Mouse (Mus musculus) common myeloid progenitor, adult 5-6 weeks (primary cell): ENCODE data around the gene Lsamp. TPM values are rescaled to one million over a fixed set of nuclear protein-coding genes. Genes with fewer than 3 reads are reported as not detected.

Experiments
- ATAC-seq: replicated peaks from 2 replicates; pipeline ENCODE4 v1.8.0; 2016; ENCODE audit warnings: low read depth, mild to moderate bottlenecking, moderate TSS enrichment, inconsistent platforms; ENCODE audit not compliant: poor library complexity, severe bottlenecking
- total RNA-seq: library from RNA; stranded (forward); fragments of 200-1000, 187-1606 nt; gene quantifications from 2 replicates; pipeline ENCODE4 v1.2.3, GENCODE M21; 2017

Gene Lsamp
- total RNA-seq, 1 experiment from 2014 or later, result not detected

DNA sequence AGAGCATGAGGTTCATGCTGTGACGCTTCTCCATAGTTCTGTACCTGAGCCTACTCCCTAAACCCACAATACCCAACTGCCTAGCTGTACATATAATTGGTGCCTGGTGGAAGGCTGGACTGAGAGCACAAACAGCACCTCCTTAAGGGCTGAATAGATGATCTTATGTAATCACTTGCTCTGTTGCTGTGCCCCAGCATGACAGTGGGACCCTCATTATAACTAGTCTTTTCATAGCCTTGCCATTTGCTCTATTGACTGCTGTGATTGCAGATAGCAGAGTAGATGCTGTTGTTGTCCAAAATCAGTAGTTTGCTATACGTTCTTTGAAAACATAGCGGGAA is 1843.4 kb downstream of the Lsamp start:
- ATAC-seq, result no peak

GRCm38 (mm10) chr16:41834637-41835036 is 1850.5 kb downstream of the Lsamp start:
- no peak for ATAC-seq

DNA sequence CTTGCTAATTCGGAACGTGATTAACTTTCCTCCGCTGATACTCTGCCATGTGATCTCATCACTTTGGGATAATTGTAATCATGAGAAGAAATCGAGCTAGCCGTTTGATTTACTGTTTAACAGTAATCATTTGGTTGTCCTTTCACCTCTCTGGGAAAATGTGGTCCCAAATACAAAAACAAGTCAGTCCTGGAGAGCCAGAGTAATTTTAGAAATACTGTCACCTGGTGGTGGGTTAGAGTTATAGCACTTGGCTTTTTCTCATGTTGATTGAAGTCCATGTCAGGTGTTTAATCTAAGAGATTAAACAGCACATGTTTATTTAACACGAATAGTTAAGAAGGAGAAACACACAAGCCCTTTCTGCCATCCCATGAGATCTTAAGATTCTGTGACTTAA is 1851.6 kb downstream of the Lsamp start:
- ATAC-seq, result no peak

GRCm38 (mm10) chr16:41839751-41840404 is 1855.7 kb downstream of the Lsamp start:
- ATAC-seq, result no peak

DNA sequence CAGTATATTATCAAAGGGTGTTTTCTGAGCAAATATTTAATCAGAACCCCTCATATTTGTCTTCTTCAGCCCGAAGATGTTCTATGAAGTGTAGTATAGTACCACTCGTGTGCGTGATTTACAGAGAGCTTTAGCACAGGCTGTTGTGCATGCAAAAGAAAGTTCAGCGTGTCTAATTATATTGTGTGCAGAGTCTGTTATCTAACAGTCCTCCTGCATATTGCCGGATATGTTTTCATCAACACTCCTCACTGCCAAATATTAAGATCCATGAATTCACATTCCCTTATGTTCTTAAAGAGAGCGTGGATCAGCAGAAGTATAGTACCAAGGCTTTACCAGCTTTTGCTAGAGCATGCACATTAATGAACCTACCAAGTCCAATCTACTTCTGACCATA is 1862.7 kb downstream of the Lsamp start:
- ATAC-seq, result no peak

DNA sequence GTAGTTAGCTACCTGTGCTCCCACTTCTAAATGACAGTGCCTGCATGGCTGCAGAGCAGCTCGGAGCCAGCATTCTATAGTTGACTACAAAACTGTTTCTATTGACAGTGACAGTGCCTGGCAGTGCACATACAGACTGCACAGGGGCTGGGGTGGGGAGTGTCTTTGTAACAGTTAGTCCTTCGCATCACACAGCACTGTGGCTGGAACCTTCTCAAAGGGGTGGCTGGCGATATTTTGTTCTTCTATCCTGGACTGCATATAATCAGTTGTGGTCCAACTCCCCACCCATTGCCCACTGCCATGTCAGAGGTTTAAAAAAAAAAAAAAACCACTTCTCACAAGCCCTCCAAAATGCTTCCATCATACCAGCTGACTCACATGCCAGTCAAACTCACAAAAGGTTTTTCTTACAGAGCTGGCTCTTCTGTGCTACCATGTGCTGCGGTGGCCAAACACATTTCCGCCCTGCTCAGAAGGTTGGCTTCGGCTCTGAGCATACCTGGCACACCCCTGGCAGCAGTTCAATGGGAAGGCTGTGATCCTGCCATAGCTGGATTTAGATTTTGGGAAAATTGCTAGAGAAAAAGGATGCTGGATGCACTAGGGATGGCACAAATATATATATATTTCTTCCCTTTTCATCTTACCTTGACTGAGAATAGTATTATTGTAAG is 1887.9 kb downstream of the Lsamp start:
- ATAC-seq, result no peak

- ATAC-seq, result no peak
These were observed 1904.5 kb downstream of the Lsamp start for GRCm38 (mm10) chr16:41888546-41889165.

- no peak for ATAC-seq
These were observed 1916.6 kb downstream of the Lsamp start for GRCm38 (mm10) chr16:41900783-41901182.

DNA sequence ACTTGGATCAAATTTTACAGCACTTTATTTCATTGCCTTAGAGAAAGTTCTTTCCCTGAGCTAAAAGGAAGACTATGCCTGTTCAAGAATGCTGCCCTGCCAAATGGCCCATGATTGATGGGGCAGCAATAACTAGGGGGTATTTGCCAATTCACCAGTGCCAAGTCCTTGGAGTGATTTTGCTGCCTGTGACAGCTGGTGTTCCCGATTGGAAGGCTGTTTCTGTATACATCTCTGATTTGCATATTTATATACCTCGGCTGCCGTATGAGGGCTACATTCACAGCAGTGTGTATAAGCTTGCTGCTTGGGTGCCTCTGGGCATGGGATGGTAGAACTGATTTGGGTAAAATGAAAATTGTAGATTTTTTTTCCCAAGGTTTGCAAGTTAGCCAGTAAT is 1919.5 kb downstream of the Lsamp start:
- no peak for ATAC-seq

GRCm38 (mm10) chr16:41912584-41913193 is 1928.5 kb downstream of the Lsamp start:
- ATAC-seq, result no peak

DNA sequence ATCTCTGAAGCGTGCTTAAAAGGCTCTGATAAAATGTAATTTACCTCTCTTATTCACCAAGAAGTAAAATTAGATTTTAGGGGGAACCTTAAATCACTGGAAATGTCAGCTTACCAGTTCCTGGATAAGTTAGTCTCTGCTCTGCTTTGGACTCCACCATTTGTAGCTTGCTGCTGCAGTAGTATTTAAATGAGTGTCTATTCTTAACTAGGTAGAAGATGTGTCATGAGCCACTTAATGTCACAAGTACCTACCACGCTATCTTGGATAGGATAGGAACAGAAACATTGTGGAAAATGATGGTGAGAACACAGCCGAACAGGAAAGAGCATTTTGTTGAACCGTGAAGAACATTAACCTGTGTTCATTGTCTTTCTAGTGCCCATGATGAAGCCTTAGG is 1929.2 kb downstream of the Lsamp start:
- ATAC-seq, result no peak

- ATAC-seq, result no peak
These were observed 1932.2 kb downstream of the Lsamp start for GRCm38 (mm10) chr16:41916342-41916741.

- no peak for ATAC-seq
These were observed 1933.1 kb downstream of the Lsamp start for GRCm38 (mm10) chr16:41917057-41917821.

DNA sequence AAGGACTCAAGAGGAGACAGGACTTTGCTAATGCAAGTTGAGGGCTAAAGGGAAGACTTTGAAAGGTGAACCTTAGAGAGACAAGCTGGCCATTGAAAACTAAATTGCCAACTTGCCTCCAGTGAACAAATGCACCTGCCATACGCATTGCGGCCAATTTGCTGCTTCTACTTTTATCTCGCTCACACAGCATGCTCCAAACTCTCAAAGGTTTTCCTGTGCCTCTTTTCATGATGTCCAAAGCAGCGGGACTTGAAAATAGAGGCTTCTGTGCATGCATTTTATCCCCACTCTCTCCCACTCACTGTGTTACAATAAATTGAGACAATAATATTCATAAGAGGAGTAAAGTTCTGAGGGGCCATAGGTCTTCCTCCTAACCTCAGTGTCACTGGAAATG is 1945.4 kb downstream of the Lsamp start:
- no peak for ATAC-seq

GRCm38 (mm10) chr16:41935701-41936100 is 1951.5 kb downstream of the Lsamp start:
- no peak for ATAC-seq

- no peak for ATAC-seq
These were observed 1952.9 kb downstream of the Lsamp start for GRCm38 (mm10) chr16:41936908-41937595.

DNA sequence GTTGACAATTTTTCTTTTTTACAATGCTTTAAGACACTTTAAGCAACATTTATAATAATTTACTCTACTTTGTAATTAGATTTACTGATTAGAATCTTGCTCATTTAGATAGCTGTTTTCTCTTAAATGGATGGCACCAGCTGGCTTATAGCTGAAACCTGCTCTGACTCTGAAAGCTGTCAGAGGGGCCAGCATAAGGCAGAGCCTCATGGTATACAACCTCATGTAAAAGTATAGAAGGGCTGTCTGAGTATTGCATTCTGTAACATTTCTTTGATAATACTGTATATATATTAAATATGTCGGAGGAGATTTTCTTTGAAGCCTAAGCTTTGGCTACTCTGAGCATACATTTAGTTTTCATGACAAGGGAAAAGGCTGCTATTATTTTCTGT is 1953.4 kb downstream of the Lsamp start:
- no peak for ATAC-seq

GRCm38 (mm10) chr16:41938258-41938657 is 1954.1 kb downstream of the Lsamp start:
- no peak for ATAC-seq

DNA sequence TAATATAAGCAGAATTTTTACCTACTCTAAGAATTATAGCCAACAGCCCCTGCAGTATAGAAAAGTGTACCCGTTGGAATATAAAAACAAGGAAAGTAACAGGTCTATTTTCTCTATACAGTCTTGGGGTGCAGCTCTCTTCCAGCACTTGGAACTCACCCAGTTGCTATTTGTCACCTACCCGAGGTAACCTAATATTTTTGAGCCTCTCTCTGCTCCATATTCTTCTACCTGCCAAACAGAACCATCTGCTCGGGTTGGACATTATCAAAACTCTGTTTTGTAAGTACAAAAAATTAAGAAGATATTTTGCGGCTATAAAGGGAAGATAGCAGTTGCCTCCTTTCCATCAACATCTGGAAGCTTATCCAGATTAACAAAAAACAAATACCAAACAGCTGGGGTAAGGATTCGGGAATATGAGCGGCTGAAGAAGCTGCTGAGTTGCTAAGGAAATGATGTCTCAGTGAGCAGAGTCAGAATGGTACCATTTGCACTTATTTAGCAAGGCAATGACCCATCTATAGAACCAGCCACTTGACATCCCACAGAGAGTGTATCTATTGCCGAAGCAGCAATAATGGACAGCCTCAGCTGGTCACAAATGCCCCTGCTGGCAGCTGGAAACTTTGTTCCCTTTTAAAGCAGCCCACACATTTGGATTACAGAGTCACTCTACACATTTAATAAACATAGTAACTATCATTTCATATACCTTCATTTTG is 1957.6 kb downstream of the Lsamp start:
- no peak for ATAC-seq
